Mouse (Mus musculus): ENCODE results near the gene Rbms1.

The Rbms1 gene

GRCm38 (mm10) chr2:60825690-60826089, 137.3 kb downstream of the Rbms1 start:
- no peak for ATAC-seq (ENCODE audit: insufficient number of reproducible peaks, low FRiP score, low TSS enrichment)

GRCm38 (mm10) chr2:60821635-60822034, 141.4 kb downstream of the Rbms1 start:
- no peak for ATAC-seq (ENCODE audit: insufficient number of reproducible peaks, low FRiP score, low TSS enrichment)

DNA sequence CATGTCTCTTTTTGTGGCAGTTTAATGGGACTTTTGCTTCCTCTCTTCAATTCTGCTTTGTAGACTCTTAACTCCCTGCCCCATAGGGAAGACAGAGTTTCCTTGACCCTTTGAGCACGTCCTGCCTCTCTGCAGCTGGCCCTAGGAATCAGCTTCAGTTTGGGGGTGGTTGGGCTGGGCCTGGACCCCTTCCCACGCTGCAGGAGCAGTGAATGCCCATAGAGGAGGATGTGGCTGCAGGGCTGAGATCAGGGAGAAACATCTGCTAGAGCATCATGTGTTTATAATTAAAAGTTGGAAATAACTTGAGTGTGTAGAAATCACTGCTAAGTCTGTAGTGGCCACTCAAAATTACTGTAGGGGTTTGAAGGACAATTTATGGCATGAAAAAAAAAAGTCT, 144.4 kb downstream of the Rbms1 start:
- no peak for ATAC-seq (ENCODE audit: insufficient number of reproducible peaks, low FRiP score, low TSS enrichment)

- no peak for ATAC-seq (ENCODE audit: insufficient number of reproducible peaks, low FRiP score, low TSS enrichment)
Measured at GRCm38 (mm10) chr2:60816307-60816706, 146.7 kb downstream of the Rbms1 start.

- no peak for ATAC-seq (ENCODE audit: insufficient number of reproducible peaks, low FRiP score, low TSS enrichment)
Measured at GRCm38 (mm10) chr2:60814788-60815187, 148.2 kb downstream of the Rbms1 start.

- no peak for ATAC-seq (ENCODE audit: insufficient number of reproducible peaks, low FRiP score, low TSS enrichment)
Measured at GRCm38 (mm10) chr2:60812949-60813348, 150.0 kb downstream of the Rbms1 start.

- no peak for ATAC-seq (ENCODE audit: insufficient number of reproducible peaks, low FRiP score, low TSS enrichment)
Measured at GRCm38 (mm10) chr2:60810617-60811016, 152.4 kb downstream of the Rbms1 start.

DNA sequence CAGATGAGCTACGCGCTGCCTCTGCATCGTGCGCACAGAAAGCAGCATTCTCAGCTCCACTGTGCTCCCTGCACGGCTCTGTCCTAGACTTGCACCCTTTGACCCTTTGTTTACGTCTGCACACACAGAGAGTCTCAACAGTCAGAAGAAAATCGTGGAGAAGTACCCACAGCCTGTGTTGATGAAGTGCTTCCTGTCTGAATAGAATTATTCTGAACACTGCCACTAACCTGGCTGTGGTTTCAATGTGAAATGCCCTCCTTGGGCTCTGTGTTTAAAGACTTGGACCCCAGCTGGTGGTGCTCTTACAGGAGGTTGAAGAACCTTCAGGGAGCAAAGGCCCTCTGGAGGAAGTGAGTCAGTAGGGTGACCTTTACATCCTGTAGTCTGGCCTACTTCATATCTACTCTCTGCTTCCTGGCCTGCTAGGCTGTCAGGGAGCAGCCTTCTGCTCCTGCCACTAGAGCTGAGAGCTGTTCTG, 153.5 kb downstream of the Rbms1 start:
- ATAC-seq (ENCODE audit: insufficient number of reproducible peaks, low FRiP score, low TSS enrichment), result no peak

- ATAC-seq (ENCODE audit: insufficient number of reproducible peaks, low FRiP score, low TSS enrichment), result no peak
Measured at GRCm38 (mm10) chr2:60808822-60809221, 154.2 kb downstream of the Rbms1 start.

- ATAC-seq (ENCODE audit: insufficient number of reproducible peaks, low FRiP score, low TSS enrichment), result no peak
Measured at GRCm38 (mm10) chr2:60807341-60808195, 155.4 kb downstream of the Rbms1 start.

GRCm38 (mm10) chr2:60804763-60805162, 158.2 kb downstream of the Rbms1 start:
- ATAC-seq (ENCODE audit: insufficient number of reproducible peaks, low FRiP score, low TSS enrichment), result no peak

DNA sequence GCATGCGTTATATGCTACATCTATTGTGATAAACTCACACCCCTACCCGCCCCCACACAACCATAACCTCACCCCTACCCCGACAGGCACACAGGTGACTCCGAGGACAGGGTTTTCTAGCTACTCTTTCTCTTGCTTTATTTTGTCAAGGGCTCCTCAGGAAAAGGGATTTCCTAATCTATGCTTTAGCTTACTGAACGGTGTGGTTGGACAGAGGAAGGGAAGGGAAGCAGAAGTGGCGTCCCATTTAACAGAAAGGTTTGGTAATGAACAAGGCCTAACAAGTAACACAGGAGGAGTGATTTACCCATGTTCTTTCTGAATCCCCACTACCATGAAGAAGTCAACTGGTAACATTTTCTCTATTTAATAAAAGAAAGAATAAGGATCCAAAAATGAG, 159.6 kb downstream of the Rbms1 start:
- no peak for ATAC-seq (ENCODE audit: insufficient number of reproducible peaks, low FRiP score, low TSS enrichment)

DNA sequence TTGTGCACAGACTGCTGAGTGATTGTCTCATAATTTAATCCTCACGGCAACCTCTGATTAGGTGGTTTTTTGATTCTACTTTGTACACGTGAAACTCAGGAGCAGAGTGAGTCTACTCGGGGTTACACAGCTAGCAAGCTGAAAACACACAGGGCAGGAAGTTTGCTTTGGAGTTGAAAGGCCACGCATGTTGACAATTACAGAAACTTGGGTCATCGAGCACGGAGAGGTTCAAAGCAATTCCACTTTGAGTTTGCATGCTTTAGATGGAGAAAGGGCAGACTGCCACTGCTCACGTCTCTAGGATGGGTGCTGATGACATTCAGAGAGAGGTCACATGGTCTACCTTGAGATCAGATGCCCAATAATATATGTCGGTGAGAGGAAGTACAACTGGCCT, 160.2 kb downstream of the Rbms1 start:
- no peak for ATAC-seq (ENCODE audit: insufficient number of reproducible peaks, low FRiP score, low TSS enrichment)

DNA sequence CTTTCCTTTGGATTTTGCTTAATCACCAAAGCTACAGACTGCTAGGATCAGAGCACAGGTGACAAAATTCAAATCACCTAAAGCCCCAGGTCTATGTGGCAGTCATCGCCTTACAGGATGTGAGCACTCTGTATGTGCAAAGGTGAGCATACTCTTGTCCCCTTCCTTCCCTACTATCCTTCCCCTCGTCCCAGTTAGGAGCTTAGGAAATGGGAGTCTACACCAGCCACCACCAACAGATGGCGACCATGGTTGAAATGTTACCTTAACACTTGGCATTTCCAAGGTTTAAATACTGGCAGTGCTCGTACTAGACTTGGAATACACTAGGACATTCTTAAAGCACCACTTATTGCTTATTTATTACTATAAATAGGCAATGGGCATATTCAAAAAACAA, 160.8 kb downstream of the Rbms1 start:
- peak; percentile 62; the same call in 1 of the 2 replicates for ATAC-seq (ENCODE audit: insufficient number of reproducible peaks, low FRiP score, low TSS enrichment)

DNA sequence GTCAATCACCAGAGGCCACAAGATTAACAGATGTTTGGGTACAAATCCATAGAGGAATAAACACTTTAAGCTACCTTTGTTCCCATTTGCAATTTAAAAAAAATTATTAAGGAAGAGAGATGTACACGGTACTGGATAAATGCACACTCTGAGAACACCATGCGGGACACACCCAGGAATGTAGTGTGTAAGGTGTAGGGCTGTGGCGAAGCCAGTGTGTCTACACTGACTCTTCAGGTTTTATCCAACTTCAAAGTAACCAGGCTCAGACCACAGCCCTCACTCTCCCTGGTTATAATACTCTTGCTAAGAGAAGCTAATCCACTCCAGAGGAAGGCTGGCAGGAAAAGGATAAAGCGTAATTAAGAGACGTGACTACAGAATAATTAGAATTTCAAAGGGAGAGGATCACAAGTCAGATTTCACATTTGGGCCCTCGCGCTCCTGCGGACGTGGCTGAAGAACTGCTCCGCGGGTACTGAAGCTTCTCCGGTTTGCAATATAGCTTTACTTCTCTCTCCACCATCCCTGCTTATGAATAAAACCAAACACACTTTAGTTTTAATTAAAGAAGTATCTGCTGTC, 161.3 kb downstream of the Rbms1 start:
- no peak for ATAC-seq (ENCODE audit: insufficient number of reproducible peaks, low FRiP score, low TSS enrichment)

GRCm38 (mm10) chr2:60800921-60801558, 162.0 kb downstream of the Rbms1 start:
- ATAC-seq (ENCODE audit: insufficient number of reproducible peaks, low FRiP score, low TSS enrichment), result no peak

- ATAC-seq (ENCODE audit: insufficient number of reproducible peaks, low FRiP score, low TSS enrichment), result no peak
Measured at GRCm38 (mm10) chr2:60799816-60800215, 163.2 kb downstream of the Rbms1 start.

- ATAC-seq (ENCODE audit: insufficient number of reproducible peaks, low FRiP score, low TSS enrichment), result no peak
Measured at GRCm38 (mm10) chr2:60798767-60799529, 164.0 kb downstream of the Rbms1 start.

DNA sequence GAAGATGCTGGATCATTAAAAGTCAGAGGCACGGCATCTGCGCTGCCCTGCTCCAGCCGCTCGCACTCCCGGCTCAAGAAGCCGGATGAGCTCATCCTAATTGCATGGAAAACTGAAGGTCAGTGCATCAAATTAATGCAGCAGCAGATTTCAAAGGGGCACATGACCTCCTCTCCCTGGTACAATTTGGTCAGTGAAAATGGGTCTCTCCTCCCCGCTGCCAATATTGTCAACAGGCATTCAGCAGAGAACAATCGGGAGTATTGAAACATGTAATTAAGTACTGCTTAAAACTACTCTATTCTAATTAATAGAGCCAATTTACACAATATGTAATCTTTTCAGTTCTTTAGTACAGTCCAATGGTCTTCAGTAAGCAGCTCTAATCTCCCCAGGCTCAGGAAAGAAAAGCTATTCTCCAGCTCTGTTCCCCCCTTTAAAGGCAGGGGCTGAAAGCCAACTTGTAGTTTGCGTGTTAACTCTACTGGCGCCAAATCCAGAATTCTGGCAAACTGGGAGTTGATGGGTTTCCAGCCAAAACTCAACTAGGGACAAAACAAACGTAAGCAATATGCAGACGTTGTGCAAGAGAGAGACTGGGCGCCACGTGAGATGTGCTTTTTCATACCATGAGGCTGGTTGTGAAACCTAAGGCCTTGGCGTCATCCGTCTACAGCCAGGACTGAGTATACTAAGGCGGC, 165.9 kb downstream of the Rbms1 start:
- no peak for ATAC-seq (ENCODE audit: insufficient number of reproducible peaks, low FRiP score, low TSS enrichment)

DNA sequence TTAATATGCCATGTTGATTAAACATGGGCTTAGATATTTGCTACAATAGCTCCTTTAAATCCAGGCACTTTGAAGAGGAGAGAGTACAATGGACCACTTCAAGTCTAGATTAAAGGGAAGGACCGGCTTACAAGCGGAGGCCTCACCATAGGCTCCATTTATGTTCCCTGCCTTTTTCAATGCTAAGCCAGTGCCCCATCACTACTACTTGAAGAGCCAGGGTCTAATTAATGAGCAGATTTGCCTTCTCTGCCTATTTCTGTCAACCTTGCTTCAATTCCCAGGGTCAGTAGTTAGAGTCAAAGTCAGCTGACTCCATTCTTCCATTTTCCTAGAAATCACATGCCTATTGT, 166.4 kb downstream of the Rbms1 start:
- ATAC-seq (ENCODE audit: insufficient number of reproducible peaks, low FRiP score, low TSS enrichment), result no peak

All from cerebellum, adult (tissue).